In the genomic region with DNA sequence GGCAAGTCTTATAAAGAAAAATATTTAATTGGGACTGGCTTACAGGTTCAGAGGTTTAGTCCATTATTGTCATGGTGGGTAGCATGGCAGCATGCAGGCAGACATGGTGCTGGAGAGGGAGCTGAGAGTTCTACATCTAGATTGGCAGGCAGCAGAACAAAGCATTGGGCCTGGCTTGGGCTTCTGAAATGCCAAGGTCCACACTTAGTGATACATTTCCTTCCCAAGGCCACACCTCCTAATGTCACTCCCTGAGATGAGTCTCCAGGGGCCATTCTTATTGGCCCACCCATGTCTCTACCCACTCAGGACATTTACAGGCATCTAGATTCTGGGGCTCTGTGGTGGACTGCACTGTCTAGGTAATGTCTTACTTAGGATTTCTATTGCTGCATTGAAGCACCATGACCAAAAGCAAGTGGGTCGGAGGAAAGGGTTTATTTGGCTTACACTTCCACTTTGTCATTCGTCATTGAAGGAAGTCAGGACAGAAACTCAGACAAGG, we compare ENCODE assay signal across 25 mouse cellular contexts. TPM values are rescaled to one million over a fixed set of nuclear protein-coding genes. Genes with fewer than 3 reads are reported as not detected.
A peak's percentile ranks its signal among the peaks of the same experiment; 100 is the strongest.
DNase-seq lines count a peak whose midpoint lies in the region; ATAC-seq lines count a peak whose summit lies in the region.
"Had no signal": no experiment of that assay in that cellular context is flagged by ENCODE, and none has a peak within 500 bp of the region (broad histone marks: within the 10 kb centered on the region; RNA-seq: fewer than 3 reads in every experiment).

No protein-coding gene starts in this region.

- H3K27ac ChIP-seq in heart, embryonic 11.5 days (ENCODE audit: low read depth, low read length), result no peak overlapping the region
- H3K27ac ChIP-seq: embryonic facial prominence, embryonic 12.5 days; embryonic facial prominence, embryonic 15.5 days; forebrain, embryonic 15.5 days; heart, adult 2 months; heart, embryonic 15.5 days; hindbrain, embryonic 14.5 days; hindbrain, postnatal 0 days had no signal

- H3K27me3 ChIP-seq in heart, embryonic 11.5 days (ENCODE audit: control insufficient read depth, insufficient read depth, low read length), result no peaks in the 10 kb centered on the region
- H3K27me3 ChIP-seq: embryonic facial prominence, embryonic 12.5 days; embryonic facial prominence, embryonic 15.5 days; forebrain, embryonic 15.5 days; heart, embryonic 12.5 days; heart, embryonic 15.5 days had no signal

- no peak overlapping the region for H3K9ac ChIP-seq in heart, embryonic 11.5 days (ENCODE audit: low read depth, low read length)
- H3K9ac ChIP-seq: embryonic facial prominence, embryonic 12.5 days; embryonic facial prominence, embryonic 15.5 days; forebrain, embryonic 15.5 days; heart, embryonic 12.5 days; heart, embryonic 15.5 days; hindbrain, embryonic 14.5 days had no signal

- intact Hi-C loops in left cerebral cortex, postnatal 25 days (cut with DNase I), result no loop called here

- DNase-seq in heart, adult 11 months, result peak; percentile 77
- peak; percentile 22 for DNase-seq in adrenal gland, postnatal 10 days
- peak; percentile 27 for DNase-seq in adrenal gland, postnatal 25 days
- DNase-seq in left cerebral cortex, postnatal 25 days (ENCODE audit: low spot score in 2 of 2), result no peak
- no peak for DNase-seq in retina, postnatal 1 day
- DNase-seq: cerebellum, adult 11 months; cerebellum, adult 2 months; cerebellum, adult 9-11 months; cerebellum, postnatal 25 days; gastrocnemius, postnatal 25 days; heart, adult 2 months; heart, postnatal 14 days; heart, postnatal 4 days; kidney, adult 18-20 months had no signal

- ATAC-seq in heart, embryonic 11.5 days (replicated peaks; ENCODE audit: insufficient number of reproducible peaks, low FRiP score, low TSS enrichment), result no peak
- ATAC-seq: CD4-positive, CD25-positive, alpha-beta regulatory T cell, adult 4 months; forebrain, embryonic 15.5 days; hindbrain, postnatal 0 days; inflammation-experienced regulatory T-cells, adult 6 months; intestine, embryonic 16.5 days had no signal

- no peak overlapping the region for H3K4me3 ChIP-seq in heart, embryonic 11.5 days (ENCODE audit: low read depth, low read length)
- H3K4me3 ChIP-seq: embryonic facial prominence, embryonic 12.5 days; embryonic facial prominence, embryonic 15.5 days; forebrain, embryonic 15.5 days; heart, adult 2 months; heart, embryonic 12.5 days; heart, embryonic 15.5 days had no signal

- peaks cover 15% of the 10 kb centered on the region for H3K36me3 ChIP-seq in heart, embryonic 11.5 days (ENCODE audit: control insufficient read depth, insufficient read depth, low read length)

- H3K9me3 ChIP-seq in heart, embryonic 11.5 days (replicated peaks; ENCODE audit: control insufficient read depth, low read length), result 0 out of 2 replicates have a peak, but pooled peaks cover 2% of the 10 kb centered on the region
- H3K9me3 ChIP-seq: embryonic facial prominence, embryonic 12.5 days; embryonic facial prominence, embryonic 15.5 days; forebrain, embryonic 15.5 days; heart, embryonic 15.5 days had no signal

- H3K4me1 ChIP-seq in heart, embryonic 11.5 days (ENCODE audit: control insufficient read depth, insufficient read depth, low read length), result peaks cover 9% of the 10 kb centered on the region

- H3K4me2 ChIP-seq in heart, embryonic 11.5 days, result no peak overlapping the region
- H3K4me2 ChIP-seq: embryonic facial prominence, embryonic 12.5 days; embryonic facial prominence, embryonic 15.5 days; forebrain, embryonic 15.5 days; heart, embryonic 12.5 days; heart, embryonic 15.5 days; hindbrain, embryonic 14.5 days had no signal

- 70% methylated on average over 2 of the region's 2 CpGs for WGBS in heart, embryonic 11.5 days (ENCODE audit: insufficient replicate concordance)

RNA-seq across cellular contexts. Expression of a gene that starts 4.9 kb away (rescaled TPM):
- 30.5 and 41.2 TPM in 2 replicates for polyA plus RNA-seq in heart, embryonic 11.5 days (2014; fragmentation: Nextera tagmentation; extraction: Ambion mirVana)
- 10 to 100 TPM; 42.7 to 49.3 TPM for total RNA-seq in adrenal gland, postnatal 10 days (2021)
- total RNA-seq in adrenal gland, postnatal 25 days (2021), result 27.8 and 33.5 TPM in 2 replicates
- total RNA-seq in left cerebral cortex, postnatal 25 days (2021), result 10 to 100 TPM; 22.1 to 22.8 TPM

RNA-seq across cellular contexts. Expression of a gene that starts 5.5 kb away (rescaled TPM):
- 468 and 475 TPM in 2 replicates for polyA plus RNA-seq in heart, embryonic 11.5 days (2014; fragmentation: Nextera tagmentation; extraction: Ambion mirVana)
- 100 to 1,000 TPM; 513 to 597 TPM for total RNA-seq in adrenal gland, postnatal 10 days (2021)
- total RNA-seq in adrenal gland, postnatal 25 days (2021), result 296 and 331 TPM in 2 replicates
- 100 to 1,000 TPM; 212 to 213 TPM for total RNA-seq in left cerebral cortex, postnatal 25 days (2021)

RNA-seq across cellular contexts. Expression of a gene that starts 36.2 kb away (rescaled TPM):
- 110 and 122 TPM in 2 replicates for polyA plus RNA-seq in heart, embryonic 11.5 days (2014; fragmentation: Nextera tagmentation; extraction: Ambion mirVana)
- total RNA-seq in adrenal gland, postnatal 10 days (2021), result 10 to 100 TPM; 44.6 to 48.1 TPM
- 55.6 and 57.1 TPM in 2 replicates for total RNA-seq in adrenal gland, postnatal 25 days (2021)
- total RNA-seq in left cerebral cortex, postnatal 25 days (2021), result 10 to 100 TPM; 14.6 to 16.7 TPM

Comparison
In these comparisons a context has a peak if more than half of its experiments do, and no peak if none do; other contexts are left out.
1. DNase-seq: peak in heart, adult 11 months (single experiment), adrenal gland, postnatal 10 days (single experiment) and adrenal gland, postnatal 25 days (single experiment); none in left cerebral cortex, postnatal 25 days (0 of 2) and retina, postnatal 1 day (single experiment).